Mouse (Mus musculus): ENCODE data around the gene Ryr1.
A peak's percentile ranks its signal among the peaks of the same experiment; 100 is the strongest.
"Not testable (repeated sequence)": the region's sequence is repeated elsewhere in the genome, so short reads cannot be mapped to it uniquely, and the experiment has no call there.

Gene Ryr1

DNA sequence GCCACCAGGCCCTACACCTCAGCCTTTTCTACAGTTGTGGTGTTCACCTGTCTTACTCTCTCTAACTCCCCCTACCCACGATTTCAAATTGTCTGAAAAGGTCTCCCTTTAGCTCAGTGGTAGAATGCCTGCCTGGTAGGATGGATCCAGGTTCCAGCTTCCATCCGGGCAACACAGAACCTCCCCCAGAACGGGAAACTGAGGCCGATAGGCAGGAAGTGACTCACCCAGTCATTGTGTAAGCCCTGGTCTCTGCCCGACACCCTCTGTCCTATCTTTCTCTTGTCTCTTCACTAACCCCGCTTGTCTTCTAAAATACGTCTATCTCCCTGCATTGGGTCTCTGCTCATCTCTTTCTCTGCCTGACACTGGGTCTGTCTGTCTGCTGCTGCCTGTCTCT, 139.8 kb downstream of the Ryr1 start:
- DNase-seq (ENCODE audit: low spot score), result no peak

DNA sequence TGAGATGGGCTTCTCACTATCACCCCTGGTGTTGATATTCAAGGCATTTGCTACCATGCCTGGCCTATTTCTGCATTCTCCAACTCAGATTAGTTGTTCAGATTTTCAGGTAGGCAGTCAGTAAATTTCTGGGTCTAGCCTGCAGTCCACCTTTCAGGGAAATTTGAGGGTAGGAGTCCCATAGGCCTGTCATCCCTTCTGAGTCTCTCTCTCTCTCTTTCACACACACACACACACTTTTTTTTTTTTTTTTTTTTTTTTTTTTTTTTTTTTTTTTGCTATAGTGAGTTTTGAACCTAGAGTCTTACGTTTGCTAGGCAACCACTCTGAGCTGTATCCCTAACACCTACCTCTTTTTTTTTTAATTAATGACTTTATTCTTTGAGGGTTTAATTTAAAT, 140.5 kb downstream of the Ryr1 start:
- no peak for DNase-seq (ENCODE audit: low spot score)

DNA sequence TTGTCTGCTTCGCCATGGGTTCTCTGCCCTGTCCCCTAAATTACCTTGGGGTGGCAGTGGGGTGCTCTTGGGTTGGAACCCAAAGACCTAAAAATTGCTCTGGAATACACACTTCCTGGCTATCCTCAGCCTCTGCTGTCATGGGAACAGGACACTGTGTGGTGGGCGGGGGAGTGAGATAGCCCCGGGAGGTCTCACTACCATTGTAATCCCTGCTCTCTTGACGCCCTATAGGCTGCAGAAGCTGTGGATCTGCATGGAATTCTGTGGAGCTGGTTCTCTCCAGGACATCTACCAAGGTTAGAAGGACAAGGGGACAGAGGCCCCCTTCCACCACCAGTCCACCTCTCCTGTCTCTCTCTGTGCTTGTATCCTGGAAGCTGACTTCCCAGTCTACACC, 141.1 kb downstream of the Ryr1 start:
- no peak for DNase-seq (ENCODE audit: low spot score)

DNA sequence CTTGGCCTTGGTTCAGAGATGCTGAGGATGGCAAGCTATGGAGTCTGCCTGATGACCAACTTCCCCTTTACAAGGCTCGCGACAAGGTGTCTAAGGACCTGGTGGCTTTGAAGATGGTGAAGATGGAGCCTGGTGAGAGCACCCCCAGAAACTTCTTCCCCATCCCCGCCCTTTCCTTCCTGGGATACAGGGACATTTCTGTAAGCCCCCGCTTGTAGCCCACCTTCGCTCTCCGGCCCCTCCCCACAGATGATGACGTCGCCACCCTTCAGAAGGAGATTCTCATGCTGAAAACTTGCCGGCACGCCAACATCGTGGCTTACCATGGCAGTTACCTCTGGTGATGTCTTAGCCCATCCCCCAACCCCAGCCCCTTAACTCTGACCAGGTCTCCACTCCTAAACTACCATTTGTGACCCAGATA, 141.8 kb downstream of the Ryr1 start:
- DNase-seq (ENCODE audit: low spot score), result no peak

DNA sequence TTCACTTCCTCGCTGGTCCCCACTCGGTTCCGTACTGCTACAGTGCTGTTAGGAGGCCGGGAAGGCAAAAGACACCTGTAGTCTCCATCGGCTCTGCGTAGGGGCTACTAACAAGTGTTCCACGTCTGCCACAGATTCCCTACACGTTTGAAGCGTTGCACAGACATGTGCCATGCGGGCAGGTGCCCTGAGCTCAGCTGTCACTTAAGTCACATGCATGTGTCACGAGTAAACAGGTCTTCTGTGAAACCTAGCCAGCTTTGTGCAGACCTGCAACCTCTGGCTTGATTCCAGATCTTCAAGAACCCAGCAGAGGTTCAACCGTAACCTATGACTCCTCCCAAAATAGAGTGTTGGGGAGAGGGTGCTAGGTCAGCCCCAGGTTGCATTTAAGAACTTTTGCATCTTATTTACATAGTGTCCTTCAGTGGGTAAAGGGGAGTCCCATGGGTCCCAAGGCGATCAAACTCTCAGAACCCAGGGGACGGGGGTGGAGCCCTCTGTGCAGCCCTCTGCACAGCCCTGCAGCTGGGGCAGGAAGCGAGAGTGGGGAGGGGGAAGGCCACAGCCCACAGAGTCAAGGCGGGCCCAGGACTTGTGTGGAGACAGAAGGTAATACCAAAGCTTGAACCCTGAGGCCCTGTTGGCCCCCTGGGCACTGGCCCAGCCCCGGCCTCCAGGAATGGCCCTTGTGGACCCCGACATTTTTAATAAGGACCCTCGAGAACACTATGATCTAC, 142.5 kb downstream of the Ryr1 start:
- no peak for DNase-seq (ENCODE audit: low spot score)

DNA sequence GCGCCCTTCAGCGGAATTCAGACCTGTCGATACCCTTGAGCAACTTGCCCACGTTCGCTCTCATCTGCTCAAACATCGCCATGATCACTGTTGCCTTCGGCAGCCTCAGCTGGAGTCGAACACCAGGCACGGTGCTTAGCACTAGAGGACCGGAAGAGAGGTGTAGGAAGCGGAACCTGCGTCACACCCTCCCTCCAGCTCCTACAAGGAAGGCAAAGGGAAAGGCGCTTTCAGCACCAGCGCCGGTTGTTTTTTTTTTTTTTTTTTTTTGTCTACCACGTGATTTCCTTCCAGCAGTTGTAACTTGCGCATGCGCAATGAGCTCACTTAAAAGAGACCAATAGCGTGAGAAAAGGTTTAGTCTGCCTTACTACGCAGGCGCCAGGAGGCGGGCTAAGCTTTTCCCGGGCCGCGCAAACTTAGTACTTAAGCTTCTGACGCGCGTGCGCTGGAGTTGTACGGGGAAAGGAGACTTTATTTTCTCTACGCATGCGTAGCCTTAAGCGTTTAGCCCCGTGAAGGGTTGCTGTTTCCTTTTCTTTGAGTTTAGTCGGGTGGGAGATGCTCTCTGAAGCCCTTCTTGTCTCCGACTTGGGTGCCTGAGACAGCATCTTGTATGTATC, 143.2 kb downstream of the Ryr1 start, which contains the start of the genes Eif3k and Map4k1:
Gene Eif3k (minus strand): TSS at position 214 of the 623 bp plus-strand sequence.
Gene Map4k1 (plus strand): TSS at position 400 of the 623 bp plus-strand sequence.
- DNase-seq (ENCODE audit: low spot score), result peak; percentile 85

DNA sequence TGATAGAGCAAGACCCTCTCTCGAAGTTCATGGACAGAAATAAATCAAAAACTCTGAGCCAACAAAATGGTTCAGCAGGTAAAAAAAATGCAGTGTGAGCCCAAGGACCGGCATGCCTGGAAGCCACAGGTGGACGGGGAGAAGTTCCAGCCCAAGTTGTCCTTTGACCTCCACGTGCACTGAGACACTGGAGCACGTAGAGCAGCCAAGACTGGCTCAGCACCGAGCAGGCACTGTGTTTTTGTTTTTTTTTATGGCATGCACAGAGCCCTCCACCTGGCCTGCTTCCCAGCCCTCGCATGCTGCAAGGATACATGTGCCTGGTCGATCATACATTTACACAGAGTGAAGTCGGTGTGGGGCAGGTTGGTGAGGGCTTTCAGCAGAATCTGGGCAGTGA, 147.4 kb downstream of the Ryr1 start:
- DNase-seq (ENCODE audit: low spot score), result no peak

DNA sequence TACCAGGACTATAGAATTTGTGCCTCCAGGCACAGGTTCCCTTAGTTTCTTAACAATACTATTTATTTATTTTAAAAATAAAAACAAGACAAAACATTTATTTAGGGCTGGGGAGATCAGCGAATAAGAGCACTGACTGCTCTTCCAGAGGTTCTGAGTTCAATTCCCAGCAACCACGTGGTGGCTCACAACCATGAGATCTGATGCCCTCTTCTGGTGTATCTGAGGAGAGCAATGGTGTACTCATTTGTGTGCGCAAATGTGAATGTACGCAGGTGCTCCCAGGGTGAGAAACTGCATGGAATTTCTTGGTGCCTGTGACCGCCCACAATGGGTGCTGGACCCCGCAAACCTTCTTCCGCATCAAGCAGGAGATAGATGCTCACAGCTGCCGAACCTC, 152.0 kb downstream of the Ryr1 start:
- DNase-seq (ENCODE audit: low spot score), result no peak

DNA sequence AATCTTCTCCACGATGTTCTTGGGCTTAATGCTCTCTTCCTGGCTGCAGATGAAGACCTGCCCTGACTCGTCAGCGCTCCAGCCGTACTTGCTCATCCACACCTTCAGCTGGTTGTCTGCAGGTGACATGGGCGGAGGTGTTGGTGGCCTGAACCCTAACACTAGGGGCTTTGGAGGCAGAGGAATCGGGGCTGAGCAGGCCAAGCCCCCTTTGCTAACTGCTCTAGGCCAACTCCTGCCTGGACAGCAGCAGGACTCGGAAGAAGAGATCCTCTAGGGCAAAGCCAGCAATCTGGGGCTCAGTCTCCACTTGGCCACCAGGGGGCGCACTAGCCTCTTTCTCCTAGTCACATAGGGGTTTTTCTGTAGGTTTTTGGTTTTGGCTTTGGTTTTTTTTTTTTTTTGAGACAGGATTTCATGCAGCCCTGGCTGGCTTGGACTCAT, 152.4 kb downstream of the Ryr1 start:
- peak; percentile 74 for DNase-seq (ENCODE audit: low spot score)

DNA sequence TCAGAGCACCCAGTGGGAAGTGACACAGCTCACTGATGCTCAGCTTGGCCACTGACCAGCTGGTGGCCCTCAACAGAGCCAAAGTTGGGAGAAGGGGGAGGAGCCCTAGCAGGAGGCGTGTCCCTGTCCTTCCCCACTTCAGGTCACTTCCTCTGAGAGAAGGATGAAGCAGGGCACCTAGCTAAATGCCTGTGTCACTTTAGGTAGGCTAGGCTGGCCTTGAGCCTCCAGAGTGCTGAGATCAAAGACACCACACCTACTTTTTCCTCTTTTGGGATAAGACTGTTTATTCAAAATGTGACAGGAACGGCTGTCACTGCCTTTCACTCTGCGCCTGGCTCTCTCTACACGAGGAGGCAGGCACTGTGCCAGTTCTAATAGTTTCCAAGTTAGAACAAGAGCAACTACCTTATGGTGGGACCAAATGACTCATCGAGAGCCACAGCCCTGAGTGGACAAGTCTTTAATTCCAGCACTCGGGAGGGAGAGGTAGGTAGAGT, 153.2 kb downstream of the Ryr1 start:
- no peak for DNase-seq (ENCODE audit: low spot score)

DNA sequence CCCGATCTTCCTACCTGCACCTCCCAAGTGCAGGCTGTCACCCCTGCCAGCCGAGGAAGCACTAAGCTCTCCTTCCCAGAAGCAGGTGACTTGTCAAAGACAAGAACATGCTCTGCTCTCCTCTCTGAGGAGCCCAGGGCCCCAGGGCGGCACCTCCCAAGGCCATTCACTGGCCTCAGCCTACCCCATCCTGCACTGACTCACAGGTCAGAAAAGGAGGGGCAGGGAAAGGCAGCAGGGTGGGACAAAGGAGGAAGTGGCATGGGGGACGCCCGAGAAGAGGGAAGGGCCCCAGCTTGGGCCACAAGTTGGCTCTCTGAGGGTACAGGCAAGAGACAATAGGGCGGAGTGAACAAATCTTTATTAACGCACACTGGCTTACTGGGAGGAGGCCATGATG, 153.9 kb downstream of the Ryr1 start:
- DNase-seq (ENCODE audit: low spot score), result no peak

DNA sequence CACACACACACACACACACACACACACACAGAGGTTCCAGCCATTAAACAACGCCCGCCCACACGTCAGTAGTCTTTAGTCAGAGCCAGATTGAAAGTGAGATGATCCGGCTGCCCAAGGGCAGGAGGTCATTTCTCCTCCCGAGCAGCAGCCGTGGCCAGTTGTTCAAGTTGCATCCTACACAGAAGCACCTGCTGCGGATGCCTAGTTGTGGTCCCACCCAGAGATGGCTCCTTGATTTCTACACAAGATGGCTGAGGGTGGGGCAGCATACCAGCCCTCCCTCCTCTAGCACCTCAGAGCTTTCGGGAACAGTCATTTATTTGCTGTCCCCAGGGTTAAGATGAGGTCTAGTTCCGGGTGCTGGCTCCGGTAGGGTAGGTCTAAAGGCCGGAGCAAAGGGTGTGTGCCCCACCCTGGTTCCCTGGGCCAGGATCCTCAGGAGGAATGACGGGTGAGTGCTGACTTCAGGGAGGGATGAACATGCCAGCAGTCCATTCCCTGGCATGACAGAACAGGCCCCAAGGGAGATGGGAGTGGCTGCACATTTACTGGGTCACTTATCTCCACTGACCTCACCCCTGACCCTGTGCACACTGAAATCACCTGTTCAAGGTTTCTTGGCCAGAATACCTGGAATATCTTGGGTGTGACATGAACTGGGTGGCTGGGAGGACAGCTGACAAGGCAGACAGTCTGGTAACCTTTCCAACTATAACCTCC, 155.1 kb downstream of the Ryr1 start:
- no peak for DNase-seq (ENCODE audit: low spot score)

DNA sequence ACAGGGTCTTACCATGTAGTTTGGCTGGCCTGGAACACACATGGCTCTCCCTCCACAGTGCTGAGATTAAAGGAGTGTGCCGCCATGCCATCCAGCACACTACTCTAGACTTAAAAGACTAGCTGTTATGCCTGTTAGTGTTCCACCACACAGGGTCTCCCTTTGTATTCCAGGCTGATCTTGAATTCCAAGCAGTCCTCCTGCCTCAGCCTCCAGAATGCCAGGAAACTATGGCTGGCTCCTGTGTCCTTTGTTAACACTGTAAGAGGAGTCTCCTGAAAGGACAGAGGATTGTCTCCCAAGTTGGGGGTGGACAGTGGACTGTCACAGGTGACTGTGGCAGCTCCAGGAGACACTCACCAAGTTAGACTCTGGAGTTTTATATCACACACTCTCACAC, 155.7 kb downstream of the Ryr1 start:
- DNase-seq (ENCODE audit: low spot score), result no peak

DNA sequence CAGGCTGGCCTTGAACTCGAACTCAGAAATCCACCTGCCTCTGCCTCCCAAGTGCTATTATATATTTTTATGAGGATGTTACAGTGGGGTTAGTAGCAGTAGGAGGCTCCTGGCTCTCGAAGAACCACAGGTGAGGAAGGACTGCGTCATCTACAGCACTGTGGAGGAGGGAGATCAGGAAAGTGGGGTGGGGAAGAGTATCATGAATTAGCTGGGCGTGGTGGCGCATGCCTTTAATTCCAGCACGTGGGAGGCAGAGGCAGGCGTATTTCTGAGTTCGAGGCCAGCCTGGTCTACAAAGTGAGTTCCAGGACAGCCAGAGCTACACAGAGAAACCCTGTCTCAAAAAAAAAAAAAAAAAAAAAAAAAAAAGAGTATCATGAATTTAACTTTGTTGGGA, 156.9 kb downstream of the Ryr1 start:
- DNase-seq (ENCODE audit: low spot score), result not testable (repeated sequence)

DNA sequence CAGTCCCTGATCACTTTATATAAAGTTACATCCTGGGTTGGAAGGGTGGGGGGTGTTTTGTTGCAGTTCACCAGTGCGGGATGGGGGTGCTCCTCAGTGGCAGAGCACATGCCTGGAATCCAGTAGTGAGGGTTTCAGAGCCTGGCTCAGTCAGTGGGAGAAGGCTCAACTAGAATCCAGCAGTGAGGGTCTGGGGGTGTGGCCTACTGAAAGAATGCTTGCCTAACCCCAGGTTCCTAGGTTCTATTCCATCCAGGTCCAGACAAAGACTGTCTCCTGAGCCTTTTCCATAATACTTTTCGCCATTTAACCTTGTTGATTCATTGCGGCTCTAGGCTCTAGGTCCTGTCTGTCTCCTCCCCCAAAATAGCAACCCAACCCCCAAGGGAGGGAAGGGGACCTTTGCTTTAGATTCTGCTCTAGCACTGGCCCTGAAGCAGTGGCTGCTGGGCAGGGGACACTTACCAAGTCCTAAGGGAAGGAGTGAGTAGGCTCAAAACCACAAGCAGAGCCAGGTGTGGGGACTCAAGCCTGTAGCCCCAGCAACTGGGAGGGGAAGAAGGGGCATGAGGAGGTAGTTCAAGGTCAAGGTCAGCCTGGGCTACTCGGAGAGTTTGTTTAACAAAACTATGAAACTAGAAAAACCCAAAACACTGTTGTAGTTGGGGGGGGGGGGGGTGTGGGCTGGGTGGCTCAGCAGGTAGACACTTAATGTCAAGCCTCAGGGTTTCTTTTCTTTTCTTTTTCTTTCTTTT, 158.1 kb downstream of the Ryr1 start:
- DNase-seq (ENCODE audit: low spot score), result no peak

DNA sequence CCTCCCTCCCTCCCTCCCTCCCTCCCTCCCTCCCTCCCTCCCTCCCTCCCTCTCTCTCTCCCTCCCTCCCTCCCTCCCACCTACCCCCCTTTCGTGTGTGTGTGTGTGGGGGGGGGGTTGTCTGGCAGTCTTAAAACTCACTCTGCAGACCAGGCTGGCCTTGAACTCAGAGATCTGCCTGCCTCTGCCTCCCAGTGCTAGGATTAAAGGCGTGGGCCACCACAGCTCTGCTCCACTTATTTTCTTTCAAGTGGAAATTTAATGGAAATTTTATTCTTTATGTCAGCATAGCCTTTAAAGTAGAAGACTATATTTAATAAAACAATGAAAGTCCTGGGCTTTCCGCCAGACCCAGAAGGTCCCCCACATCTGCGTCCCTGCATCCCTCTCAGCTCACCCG, 158.8 kb downstream of the Ryr1 start:
- DNase-seq (ENCODE audit: low spot score), result no peak

DNA sequence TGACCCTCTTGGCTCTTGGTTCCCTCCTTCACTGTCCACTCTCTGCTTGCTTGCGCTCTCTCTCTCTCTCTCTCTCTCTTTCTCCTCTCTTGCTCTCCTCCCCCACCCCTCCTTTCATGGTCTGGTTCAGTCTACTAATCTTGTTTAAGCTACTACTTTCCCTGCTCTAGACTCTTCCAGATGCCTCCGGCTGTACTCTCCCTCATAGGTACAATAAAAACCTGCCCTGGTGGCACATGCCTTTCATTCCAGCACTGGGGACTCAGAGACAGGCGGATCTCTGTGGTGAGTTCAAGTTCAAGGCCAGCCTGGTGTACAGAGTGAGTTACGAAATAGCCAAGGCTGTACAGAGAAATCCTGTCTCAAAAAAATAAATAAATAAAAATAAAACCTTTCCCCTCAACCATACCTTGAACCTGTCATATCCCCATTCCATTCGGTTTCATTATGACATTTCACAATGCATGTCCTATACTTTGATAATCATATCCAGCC, 159.6 kb downstream of the Ryr1 start:
- DNase-seq (ENCODE audit: low spot score), result no peak

DNA sequence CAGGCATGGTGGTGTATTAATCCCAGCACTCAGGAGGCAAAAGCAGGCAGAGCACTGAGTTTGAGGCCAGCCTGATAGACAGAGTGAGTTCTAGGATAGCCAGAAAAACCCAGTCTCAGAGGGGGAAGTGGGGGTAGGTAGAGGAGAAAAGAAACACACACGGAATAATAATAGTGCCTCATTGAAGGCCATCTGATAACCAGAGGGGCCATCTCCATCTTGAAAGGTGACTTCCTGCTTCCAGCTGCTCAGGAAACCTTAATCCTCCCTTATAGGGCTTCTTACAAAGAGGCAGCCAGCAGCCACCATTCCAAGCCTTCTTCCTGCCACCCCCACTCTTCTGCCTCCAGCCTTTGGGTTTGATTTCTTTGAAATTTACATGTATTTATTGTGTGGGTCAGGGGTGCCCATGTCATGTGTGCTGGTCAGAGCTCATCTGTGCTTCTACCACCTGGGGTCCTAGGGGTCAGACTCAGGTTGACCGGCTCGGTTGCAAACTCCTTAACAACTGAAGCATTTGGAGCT, 161.5 kb downstream of the Ryr1 start:
- no peak for DNase-seq (ENCODE audit: low spot score)

DNA sequence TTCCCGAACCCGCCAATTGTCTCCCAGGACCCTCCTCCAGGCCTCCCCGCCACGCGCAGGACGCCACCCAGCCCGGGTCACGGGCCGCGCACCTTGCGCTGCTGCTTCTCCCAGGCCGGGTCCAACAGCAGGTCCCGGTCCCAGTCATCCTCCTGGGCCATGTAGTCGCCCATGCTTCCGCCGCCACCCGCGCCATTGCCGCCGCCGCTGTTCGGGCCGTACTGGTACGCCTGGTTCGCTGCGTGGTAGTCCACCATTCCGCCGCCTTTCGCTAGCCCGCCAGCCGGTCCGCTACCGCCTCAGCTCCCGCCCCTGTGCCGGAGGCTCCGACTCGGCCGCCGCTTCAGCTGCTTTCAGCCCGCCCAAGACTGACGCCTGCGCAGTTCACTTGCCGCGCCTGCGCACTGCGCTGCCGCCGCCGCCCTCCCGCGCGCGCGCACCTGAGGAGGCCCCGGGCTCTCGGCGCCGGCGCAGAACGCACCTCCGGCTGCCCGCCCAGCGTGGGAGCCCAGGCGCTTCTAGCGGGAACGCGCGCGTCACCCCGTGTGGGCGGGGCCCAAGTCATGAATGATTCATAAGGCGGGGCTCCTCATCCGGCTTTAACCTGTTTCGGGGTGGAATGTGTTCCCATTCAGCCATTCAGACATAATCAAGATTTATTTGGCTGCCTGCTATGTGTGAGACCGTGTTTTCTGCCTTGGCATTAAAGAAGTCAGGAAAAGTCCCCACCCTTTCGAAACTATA, 162.9 kb downstream of the Ryr1 start, which contains the start of gene Actn4:
Gene Actn4 (minus strand): TSS at position 414 of the 744 bp plus-strand sequence.
- DNase-seq (ENCODE audit: low spot score), result peak; percentile 98

DNA sequence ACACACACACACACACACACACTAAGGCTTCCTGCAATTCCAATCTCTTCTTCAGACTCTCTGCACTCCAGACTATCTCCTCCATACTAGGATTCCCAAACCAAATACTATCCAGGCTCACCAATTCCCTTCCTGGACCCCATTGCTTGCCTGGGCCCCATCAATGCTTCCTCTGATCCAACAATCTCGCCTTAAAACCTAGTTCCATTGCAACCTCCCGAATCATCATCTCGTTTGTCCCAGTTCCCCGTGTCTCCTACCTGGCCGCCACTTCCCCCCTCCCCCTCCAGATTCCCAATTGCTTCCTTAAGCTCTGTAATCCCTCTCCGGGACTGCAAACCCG, 163.4 kb downstream of the Ryr1 start:
- no peak for DNase-seq (ENCODE audit: low spot score)
